Mouse (Mus musculus) T-cell, adult 66 days (primary cell): ENCODE measurements around the gene Plgrkt. TPM values are rescaled to one million over a fixed set of nuclear protein-coding genes. Genes with fewer than 3 reads are reported as not detected.

Experiments
- total RNA-seq, 2 experiments: library from RNA; stranded (reverse); gene quantifications; 3 replicates in 1 of 2; 4 replicates in 1 of 2; pipeline ENCODE4 v1.2.4; 2023

Plgrkt gene
- 100 to 1,000 TPM; 208 to 219 TPM for total RNA-seq

DNA sequence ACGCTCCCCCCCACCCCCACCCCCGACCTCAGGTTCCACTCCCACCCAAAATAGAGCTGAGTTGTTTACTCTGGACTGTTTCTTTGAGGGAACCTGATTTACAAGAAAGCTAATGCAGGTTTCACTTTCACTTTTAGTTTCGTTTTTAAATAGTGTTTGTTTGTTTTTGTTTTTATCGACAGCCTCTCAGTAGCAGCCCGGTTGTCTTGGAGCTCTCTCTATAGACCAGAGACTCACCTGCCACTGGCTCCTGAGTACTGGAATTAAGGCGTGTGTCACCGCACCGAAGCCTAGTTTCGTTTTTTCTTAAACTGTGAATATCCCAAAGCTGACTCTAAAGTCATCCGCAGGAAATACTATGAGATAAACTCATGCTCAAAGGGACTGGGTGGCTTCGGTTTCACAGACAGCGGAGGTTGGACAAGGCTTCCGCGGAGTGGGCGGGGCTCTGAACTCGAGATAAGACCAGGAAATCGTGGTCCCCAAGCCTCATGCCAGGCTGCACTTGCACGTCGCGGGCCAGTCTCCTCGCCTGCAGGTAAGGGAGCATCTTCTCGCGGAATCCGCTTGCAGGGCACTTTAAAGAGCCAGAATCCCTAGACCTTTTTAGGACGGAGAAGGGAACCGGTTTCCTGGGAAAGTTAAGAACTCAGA lies at the start of gene Plgrkt, which contains the start of gene Cd274:
TSS of gene Plgrkt (minus strand) at position 422 of the 654 bp plus-strand sequence.
TSS of gene Cd274 (plus strand) at position 487 of the 654 bp plus-strand sequence.

DNA sequence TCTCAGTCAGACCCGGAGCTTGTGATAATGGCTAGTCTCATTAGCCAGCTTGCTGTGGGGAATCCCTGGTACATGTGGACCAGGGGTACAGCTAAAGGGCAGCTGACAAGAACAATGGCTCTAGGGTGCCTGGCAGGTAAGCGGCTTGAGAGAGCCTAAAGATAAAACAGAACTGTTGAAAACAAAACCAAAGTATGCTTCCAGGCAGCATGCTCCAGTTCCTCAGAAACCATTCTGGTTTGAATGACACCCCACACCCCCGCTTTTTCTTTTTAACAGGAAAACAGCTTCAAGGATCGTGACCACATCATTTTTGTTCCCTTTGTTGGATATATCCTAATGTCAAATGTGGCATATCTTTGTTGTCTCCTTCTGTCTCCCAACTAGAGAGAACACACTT lies 43.4 kb upstream of the Plgrkt start, which contains the start of gene Pdcd1lg2:
TSS of gene Pdcd1lg2 (plus strand) at position 301 of the 400 bp plus-strand sequence.

DNA sequence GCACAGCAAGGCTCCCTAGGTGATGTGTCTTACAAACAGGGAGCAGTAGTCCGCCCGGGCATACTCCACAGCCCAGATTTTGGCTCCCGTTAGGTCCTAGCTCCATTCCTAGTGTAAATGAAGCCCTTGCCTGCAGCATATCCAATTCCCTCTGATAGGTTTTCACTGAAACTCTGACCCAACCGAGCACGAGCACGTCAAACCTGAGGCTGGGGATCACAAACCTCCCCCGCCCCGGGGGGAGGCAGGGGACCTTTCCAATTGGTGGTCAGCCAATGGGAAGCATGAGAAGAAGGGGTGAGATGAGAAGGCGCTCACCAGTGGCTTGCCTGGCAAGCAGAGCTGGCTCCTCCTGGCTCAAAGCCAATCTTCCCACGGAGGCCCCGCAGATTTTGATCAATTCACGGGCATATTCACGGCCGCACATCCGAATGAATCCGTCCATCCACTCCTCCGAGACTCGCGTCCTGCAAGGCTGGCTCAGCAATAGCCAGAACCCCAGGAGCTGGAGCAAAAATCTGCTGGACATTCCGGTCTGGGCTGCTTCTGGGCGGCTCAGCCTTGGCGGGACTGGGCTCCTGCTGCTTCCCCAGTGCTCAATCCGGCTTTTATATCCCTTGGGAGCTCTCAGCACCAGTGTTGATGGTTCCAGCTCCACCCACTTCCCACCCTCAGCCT lies 33.0 kb downstream of the Plgrkt start, which contains the start of gene Rln1:
TSS of gene Rln1 (minus strand) at position 603 of the 678 bp plus-strand sequence.

DNA sequence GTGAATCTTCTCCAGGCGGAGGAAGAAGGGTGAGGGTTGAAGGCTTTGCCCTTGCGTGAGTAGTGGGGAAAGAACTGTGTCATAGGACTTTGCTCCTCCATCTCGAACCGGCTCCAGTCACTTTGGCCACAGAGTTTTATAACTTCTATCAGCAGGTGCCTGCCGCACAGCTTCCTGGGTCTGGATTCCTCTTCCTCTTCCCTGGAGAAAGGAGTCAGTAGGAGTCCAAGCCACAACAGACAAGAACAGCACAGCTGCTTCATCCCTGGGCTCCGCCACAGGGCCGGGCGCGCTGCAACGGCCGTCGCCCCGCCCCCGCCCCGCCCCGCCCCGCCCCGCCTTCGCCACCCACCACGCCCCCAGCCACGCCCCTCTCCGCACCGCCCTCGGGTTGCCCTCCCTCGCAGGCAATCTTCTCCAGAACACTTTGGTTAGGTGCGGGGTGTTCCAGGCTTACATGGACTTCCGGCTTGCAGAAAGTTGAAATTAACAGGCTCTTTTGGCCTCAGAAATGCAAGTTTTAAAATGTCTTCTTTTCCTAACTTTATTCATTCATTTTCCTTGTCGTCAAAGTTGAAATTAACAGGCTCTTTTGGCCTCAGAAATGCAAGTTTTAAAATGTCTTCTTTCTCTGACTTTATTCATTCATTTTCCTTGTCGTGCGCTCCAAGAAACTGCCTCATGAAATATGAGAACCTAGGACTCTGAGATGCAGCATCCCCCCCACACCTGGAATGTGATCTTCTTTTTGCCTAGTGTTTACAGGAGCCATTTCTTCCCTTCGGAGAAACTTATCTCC lies 41.9 kb downstream of the Plgrkt start, which contains the start of gene Insl6:
TSS of gene Insl6 (minus strand) at position 304 of the 799 bp plus-strand sequence.

Other genes with a start within 250 kb of the Plgrkt start
- gene Jak2, start 115.6 kb downstream of the Plgrkt start, total RNA-seq, result 10 to 100 TPM; 65.5 to 66.0 TPM
- 1 to 10 TPM; 4.1 to 6.2 TPM for gene Insl6, start 42.0 kb downstream of the Plgrkt start, total RNA-seq
- gene Rln1, start 32.7 kb downstream of the Plgrkt start, total RNA-seq, result not detected
- 10 to 100 TPM; 25.8 to 28.0 TPM for gene Cd274, start 65 bp upstream of the Plgrkt start, total RNA-seq
- gene Pdcd1lg2, start 43.5 kb upstream of the Plgrkt start, total RNA-seq, result 1 to 10 TPM; 2.0 to 2.1 TPM
- gene Ric1, start 154.9 kb upstream of the Plgrkt start, total RNA-seq, result 10 to 100 TPM; 33.9 to 35.1 TPM